Mouse (Mus musculus): ENCODE results near the gene Klhl3. TPM values are rescaled to one million over a fixed set of nuclear protein-coding genes. Genes with fewer than 3 reads are reported as not detected.

The Klhl3 gene
- polyA plus RNA-seq, 1 experiment from 2014 or later, result 13.2 TPM

DNA sequence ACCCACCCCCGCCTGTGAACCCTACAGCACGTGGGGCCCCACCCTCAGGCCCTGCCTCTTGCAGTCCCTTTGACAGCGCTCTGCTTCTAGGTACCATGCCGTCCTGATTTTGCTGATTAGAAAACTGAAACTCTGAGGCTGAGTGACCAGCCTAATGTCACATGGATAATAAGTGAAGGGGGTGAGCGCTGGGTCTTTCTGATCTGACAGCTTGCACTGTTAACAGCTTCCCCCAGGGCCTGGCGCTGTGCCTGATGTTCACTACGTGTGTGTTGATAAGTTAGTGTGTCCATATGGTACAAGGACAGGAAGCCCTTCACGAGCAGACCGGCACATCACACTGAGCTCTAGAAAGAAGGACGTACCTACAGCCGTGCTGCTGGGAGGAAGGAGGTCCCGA is 130.1 kb downstream of the Klhl3 start:
- no peaks in the 10 kb centered on the region for H3K9me3 ChIP-seq (ENCODE audit: control insufficient read depth, low read length)
- H3K4me2 ChIP-seq (ENCODE audit: low read length), result no peak overlapping the region
- ATAC-seq, result peak; percentile 79
- no peak overlapping the region for H3K9ac ChIP-seq (ENCODE audit: low read depth, low read length)
- WGBS, result 41% methylated on average over 12 of the region's 12 CpGs
- H3K4me3 ChIP-seq (ENCODE audit: low read length), result no peak overlapping the region
- H3K27me3 ChIP-seq (replicated peaks; ENCODE audit: control insufficient read depth, insufficient read depth, low read length), result no peaks in the 10 kb centered on the region
- H3K36me3 ChIP-seq (ENCODE audit: control insufficient read depth, insufficient read depth, low read length), result no peaks in the 10 kb centered on the region
- peaks cover 2% of the 10 kb centered on the region for H3K4me1 ChIP-seq (ENCODE audit: control insufficient read depth, insufficient read depth, low read depth, low read length)
- H3K27ac ChIP-seq (ENCODE audit: low read depth, low read length), result no peak overlapping the region

DNA sequence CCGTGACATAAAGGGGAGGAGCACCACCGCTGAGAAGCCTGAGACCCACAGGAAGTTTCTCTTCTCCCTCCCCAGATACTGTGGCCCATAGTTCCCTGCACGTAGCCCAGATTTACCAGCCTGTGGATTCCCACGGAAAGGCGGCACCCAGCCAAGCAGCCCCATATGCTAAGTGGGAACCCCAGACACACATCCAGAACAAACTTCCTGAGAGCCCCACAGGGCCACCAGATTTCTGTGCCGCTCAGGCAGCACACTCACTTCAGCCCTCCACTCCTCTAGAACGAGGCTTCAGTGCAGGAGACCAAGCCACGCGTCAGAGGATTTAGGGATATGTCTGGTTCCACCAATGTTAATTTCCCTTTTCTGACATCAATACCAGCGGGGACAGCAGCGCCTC is 130.5 kb downstream of the Klhl3 start:
- no peaks in the 10 kb centered on the region for H3K36me3 ChIP-seq (ENCODE audit: control insufficient read depth, insufficient read depth, low read length)
- H3K27ac ChIP-seq (ENCODE audit: low read depth, low read length), result no peak overlapping the region
- H3K4me1 ChIP-seq (ENCODE audit: control insufficient read depth, insufficient read depth, low read depth, low read length), result peaks cover 2% of the 10 kb centered on the region
- 56% methylated on average over 11 of the region's 11 CpGs for WGBS
- no peak overlapping the region for H3K4me3 ChIP-seq (ENCODE audit: low read length)
- H3K4me2 ChIP-seq (ENCODE audit: low read length), result no peak overlapping the region
- no peaks in the 10 kb centered on the region for H3K27me3 ChIP-seq (replicated peaks; ENCODE audit: control insufficient read depth, insufficient read depth, low read length)
- H3K9ac ChIP-seq (ENCODE audit: low read depth, low read length), result no peak overlapping the region
- H3K9me3 ChIP-seq (ENCODE audit: control insufficient read depth, low read length), result no peaks in the 10 kb centered on the region
- ATAC-seq, result peak; percentile 41; the same call in 1 of the 2 replicates

DNA sequence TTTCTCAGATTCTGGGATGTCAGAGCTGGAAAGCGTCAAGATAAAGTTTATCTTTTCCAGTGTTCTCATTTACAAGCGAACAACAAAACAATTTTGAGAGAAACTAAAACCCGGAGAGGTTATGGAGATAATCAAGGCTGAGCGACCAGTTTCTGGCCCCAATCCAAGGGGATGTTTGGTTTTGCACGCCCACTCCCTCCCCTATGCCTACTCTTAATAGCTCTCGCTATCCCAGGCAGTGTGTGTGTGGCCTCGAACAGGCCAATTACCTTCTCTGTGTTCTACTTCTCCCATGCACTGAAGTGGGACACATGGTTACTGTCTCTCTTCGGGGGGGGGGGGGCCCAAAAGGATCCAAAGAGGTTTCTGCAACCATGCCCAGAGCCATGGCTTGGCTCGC is 132.7 kb downstream of the Klhl3 start:
- Histone ChIP-seq H3K9me3 (ENCODE audit: control insufficient read depth, low read length) (no peaks in the 10 kb centered on the region), H3K4me2 (ENCODE audit: low read length) (no peak overlapping the region), H3K27ac (ENCODE audit: low read depth, low read length) (no peak overlapping the region), H3K9ac (ENCODE audit: low read depth, low read length) (no peak overlapping the region), H3K36me3 (ENCODE audit: control insufficient read depth, insufficient read depth, low read length) (no peaks in the 10 kb centered on the region), H3K27me3 (replicated peaks; ENCODE audit: control insufficient read depth, insufficient read depth, low read length) (no peaks in the 10 kb centered on the region), H3K4me3 (ENCODE audit: low read length) (no peak overlapping the region), H3K4me1 (ENCODE audit: control insufficient read depth, insufficient read depth, low read depth, low read length) (peaks cover 2% of the 10 kb centered on the region)
- 41% methylated on average over 9 of the region's 9 CpGs for WGBS
- no peak for ATAC-seq

DNA sequence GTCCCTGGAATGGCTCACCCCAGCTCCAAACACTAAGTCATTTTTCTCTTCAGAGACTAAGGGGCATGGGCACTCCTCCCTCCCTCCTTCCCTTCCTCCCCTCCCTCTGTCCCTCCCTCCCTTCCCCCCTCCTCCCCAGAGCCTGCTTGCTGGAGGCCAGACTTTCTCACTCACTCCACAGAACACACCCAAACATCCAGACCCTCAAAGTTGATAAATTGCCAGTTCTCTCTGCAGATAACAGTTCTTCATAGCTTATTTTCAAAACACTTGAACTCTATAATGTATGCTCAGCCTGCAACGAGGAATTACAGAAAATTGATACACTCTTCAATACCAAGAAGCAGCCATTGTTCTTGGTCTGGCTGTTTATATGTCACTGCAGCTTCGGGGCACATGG is 133.3 kb downstream of the Klhl3 start:
- Histone ChIP-seq H3K9ac (ENCODE audit: low read depth, low read length) (no peak overlapping the region), H3K4me2 (ENCODE audit: low read length) (no peak overlapping the region), H3K36me3 (ENCODE audit: control insufficient read depth, insufficient read depth, low read length) (no peaks in the 10 kb centered on the region), H3K4me3 (ENCODE audit: low read length) (no peak overlapping the region), H3K27me3 (replicated peaks; ENCODE audit: control insufficient read depth, insufficient read depth, low read length) (no peaks in the 10 kb centered on the region), H3K4me1 (ENCODE audit: control insufficient read depth, insufficient read depth, low read depth, low read length) (peaks cover 2% of the 10 kb centered on the region), H3K9me3 (ENCODE audit: control insufficient read depth, low read length) (no peaks in the 10 kb centered on the region), H3K27ac (ENCODE audit: low read depth, low read length) (no peak overlapping the region)
- WGBS, result 23% methylated on average over 2 of the region's 2 CpGs
- ATAC-seq, result no peak

DNA sequence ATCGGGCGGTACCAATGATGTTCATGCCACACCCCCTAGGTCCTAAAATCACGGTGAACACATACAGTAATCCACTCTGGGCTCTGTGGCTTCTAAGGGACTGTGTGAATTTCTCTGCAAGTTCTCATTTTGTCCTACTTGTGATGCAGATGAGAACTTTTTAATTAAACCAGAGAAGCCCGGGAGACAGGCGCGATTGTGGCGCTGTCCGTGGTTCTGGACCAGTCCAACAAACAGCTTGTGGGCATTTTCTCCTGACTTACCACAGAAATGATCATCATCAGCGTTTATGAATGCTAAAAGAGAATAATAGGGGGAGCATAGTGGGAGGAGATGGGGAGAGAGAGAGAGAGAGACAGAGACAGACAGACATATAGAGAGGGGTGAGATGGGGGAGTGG is 134.5 kb downstream of the Klhl3 start:
- ATAC-seq, result no peak
- H3K36me3 ChIP-seq (ENCODE audit: control insufficient read depth, insufficient read depth, low read length), result no peaks in the 10 kb centered on the region
- H3K27ac ChIP-seq (ENCODE audit: low read depth, low read length), result no peak overlapping the region
- H3K4me3 ChIP-seq (ENCODE audit: low read length), result no peak overlapping the region
- no peaks in the 10 kb centered on the region for H3K9me3 ChIP-seq (ENCODE audit: control insufficient read depth, low read length)
- WGBS, result 15% methylated on average over 9 of the region's 9 CpGs
- H3K27me3 ChIP-seq (replicated peaks; ENCODE audit: control insufficient read depth, insufficient read depth, low read length), result no peaks in the 10 kb centered on the region
- peaks cover 2% of the 10 kb centered on the region for H3K4me1 ChIP-seq (ENCODE audit: control insufficient read depth, insufficient read depth, low read depth, low read length)
- no peak overlapping the region for H3K9ac ChIP-seq (ENCODE audit: low read depth, low read length)
- peak overlapping the region; percentile 19 for H3K4me2 ChIP-seq (ENCODE audit: low read length)

DNA sequence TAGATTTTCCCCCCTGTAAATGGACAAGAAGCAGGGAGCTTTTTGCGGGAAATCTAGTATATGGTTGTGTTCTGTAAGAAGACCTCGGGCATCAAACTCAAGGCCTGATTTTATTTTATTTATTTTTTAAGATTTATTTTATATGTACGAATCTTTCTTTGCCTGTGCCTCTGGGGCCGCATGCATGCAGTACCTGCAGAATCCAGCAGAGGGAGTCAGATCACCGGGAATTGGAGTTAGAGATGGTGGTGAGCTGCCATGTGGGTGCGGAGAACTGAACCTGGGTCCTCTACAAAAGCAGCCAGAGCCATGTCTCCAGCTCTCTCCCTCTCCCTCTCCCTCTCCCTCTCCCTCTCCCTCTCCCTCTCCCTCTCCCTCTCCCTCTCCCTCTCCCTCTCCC is 135.7 kb downstream of the Klhl3 start:
- H3K27ac ChIP-seq (ENCODE audit: low read depth, low read length), result no peak overlapping the region
- no peaks in the 10 kb centered on the region for H3K36me3 ChIP-seq (ENCODE audit: control insufficient read depth, insufficient read depth, low read length)
- H3K9me3 ChIP-seq (ENCODE audit: control insufficient read depth, low read length), result no peaks in the 10 kb centered on the region
- no peak overlapping the region for H3K4me2 ChIP-seq (ENCODE audit: low read length)
- WGBS, result 87% methylated on average over 6 of the region's 6 CpGs
- no peaks in the 10 kb centered on the region for H3K27me3 ChIP-seq (replicated peaks; ENCODE audit: control insufficient read depth, insufficient read depth, low read length)
- no peak for ATAC-seq
- no peak overlapping the region for H3K9ac ChIP-seq (ENCODE audit: low read depth, low read length)
- peaks cover 2% of the 10 kb centered on the region for H3K4me1 ChIP-seq (ENCODE audit: control insufficient read depth, insufficient read depth, low read depth, low read length)
- no peak overlapping the region for H3K4me3 ChIP-seq (ENCODE audit: low read length)

DNA sequence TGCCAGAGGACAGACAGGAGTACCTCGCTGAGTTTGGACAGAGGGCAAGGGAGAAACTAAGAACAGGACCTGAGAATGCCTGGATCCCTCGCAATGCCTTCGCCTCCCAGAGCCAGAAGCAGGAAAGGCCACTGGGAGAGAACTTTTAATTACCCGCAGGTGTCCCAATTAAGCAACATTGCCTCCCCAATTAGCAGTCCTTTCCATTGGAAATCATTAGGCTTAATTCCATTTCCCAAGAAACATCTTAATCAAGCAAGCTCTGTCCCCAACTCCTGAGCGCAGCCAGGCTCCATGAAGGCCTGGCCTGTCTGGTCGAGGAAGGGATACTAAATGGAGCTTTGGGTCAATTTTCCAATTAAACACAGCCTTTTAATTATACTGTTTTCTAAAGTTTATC is 147.7 kb downstream of the Klhl3 start:
- Histone ChIP-seq H3K27ac (ENCODE audit: low read depth, low read length) (no peak overlapping the region), H3K9me3 (ENCODE audit: control insufficient read depth, low read length) (no peaks in the 10 kb centered on the region), H3K4me1 (ENCODE audit: control insufficient read depth, insufficient read depth, low read depth, low read length) (no peaks in the 10 kb centered on the region), H3K4me2 (ENCODE audit: low read length) (no peak overlapping the region), H3K9ac (ENCODE audit: low read depth, low read length) (no peak overlapping the region), H3K36me3 (ENCODE audit: control insufficient read depth, insufficient read depth, low read length) (no peaks in the 10 kb centered on the region), H3K27me3 (replicated peaks; ENCODE audit: control insufficient read depth, insufficient read depth, low read length) (no peaks in the 10 kb centered on the region), H3K4me3 (ENCODE audit: low read length) (no peak overlapping the region)
- WGBS, result 83% methylated on average over 6 of the region's 6 CpGs
- ATAC-seq, result no peak

DNA sequence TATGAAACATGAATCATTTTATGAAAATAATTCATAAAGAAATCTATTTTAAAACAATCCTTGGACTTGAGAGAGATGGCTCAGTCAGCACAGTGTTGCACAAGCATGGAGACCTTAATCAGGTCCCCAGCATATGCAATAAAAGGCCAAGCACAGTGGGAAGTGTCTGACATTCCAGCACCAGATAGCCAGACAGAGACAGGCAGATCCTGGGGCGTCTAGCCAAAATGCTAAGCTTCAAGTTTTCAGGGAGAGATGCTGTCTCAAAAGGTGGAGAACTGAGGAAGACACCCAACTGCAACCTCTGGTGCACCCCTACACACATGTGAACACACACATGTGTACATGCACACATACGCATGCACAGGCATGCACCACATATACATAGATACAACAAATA is 153.1 kb downstream of the Klhl3 start:
- H3K4me3 ChIP-seq (ENCODE audit: low read length), result no peak overlapping the region
- ATAC-seq, result no peak
- H3K4me1 ChIP-seq (ENCODE audit: control insufficient read depth, insufficient read depth, low read depth, low read length), result no peaks in the 10 kb centered on the region
- no peak overlapping the region for H3K27ac ChIP-seq (ENCODE audit: low read depth, low read length)
- H3K36me3 ChIP-seq (ENCODE audit: control insufficient read depth, insufficient read depth, low read length), result no peaks in the 10 kb centered on the region
- no peaks in the 10 kb centered on the region for H3K27me3 ChIP-seq (replicated peaks; ENCODE audit: control insufficient read depth, insufficient read depth, low read length)
- no peak overlapping the region for H3K9ac ChIP-seq (ENCODE audit: low read depth, low read length)
- no peaks in the 10 kb centered on the region for H3K9me3 ChIP-seq (ENCODE audit: control insufficient read depth, low read length)
- WGBS, result 83% methylated on average over 2 of the region's 2 CpGs
- no peak overlapping the region for H3K4me2 ChIP-seq (ENCODE audit: low read length)

DNA sequence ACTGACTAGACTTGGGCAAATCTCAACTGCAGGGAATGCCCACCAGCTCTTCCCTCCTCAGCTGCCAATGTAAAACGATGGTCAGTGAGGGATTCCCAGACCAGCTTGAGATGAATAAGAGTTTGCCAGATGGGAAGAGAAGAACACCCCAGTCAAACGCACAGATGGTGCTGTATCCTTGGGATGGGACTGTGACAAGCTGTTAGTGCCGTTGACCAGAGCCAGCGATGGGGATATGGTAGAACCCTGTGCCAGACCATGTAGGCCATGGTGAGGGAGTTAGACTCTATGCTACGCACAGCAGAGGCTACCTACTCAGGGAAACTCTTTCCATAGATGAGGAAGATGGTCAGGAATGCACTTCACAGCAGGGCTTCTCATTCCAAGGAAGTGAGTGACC is 153.6 kb downstream of the Klhl3 start:
- no peaks in the 10 kb centered on the region for H3K4me1 ChIP-seq (ENCODE audit: control insufficient read depth, insufficient read depth, low read depth, low read length)
- 88% methylated on average over 5 of the region's 5 CpGs for WGBS
- no peak for ATAC-seq
- no peaks in the 10 kb centered on the region for H3K9me3 ChIP-seq (ENCODE audit: control insufficient read depth, low read length)
- H3K9ac ChIP-seq (ENCODE audit: low read depth, low read length), result no peak overlapping the region
- H3K4me2 ChIP-seq (ENCODE audit: low read length), result no peak overlapping the region
- no peaks in the 10 kb centered on the region for H3K27me3 ChIP-seq (replicated peaks; ENCODE audit: control insufficient read depth, insufficient read depth, low read length)
- no peak overlapping the region for H3K4me3 ChIP-seq (ENCODE audit: low read length)
- no peak overlapping the region for H3K27ac ChIP-seq (ENCODE audit: low read depth, low read length)
- H3K36me3 ChIP-seq (ENCODE audit: control insufficient read depth, insufficient read depth, low read length), result no peaks in the 10 kb centered on the region

Data from hindbrain, embryonic 16.5 days (tissue).